In genomic region chr17:84147183-84148108, GRCm38 (mm10) we compare ENCODE assay signal across 13 mouse cellular contexts. TPM values are rescaled to one million over a fixed set of nuclear protein-coding genes. Genes with fewer than 3 reads are reported as not detected.
DNase-seq lines count a peak whose midpoint lies in the region; ATAC-seq lines count a peak whose summit lies in the region.
"Had no signal": no experiment of that assay in that cellular context is flagged by ENCODE, and none has a peak within 500 bp of the region (broad histone marks: within the 10 kb centered on the region; RNA-seq: fewer than 3 reads in every experiment).

No protein-coding gene starts in this region.

- WGBS in hindbrain, embryonic 10.5 days: 44% methylated on average over 11 of the region's 11 CpGs
- 48% methylated on average over 11 of the region's 11 CpGs for WGBS in hindbrain, embryonic 16.5 days

- no peak overlapping the region for H3K4me3 ChIP-seq in hindbrain, embryonic 10.5 days
- H3K4me3 ChIP-seq in hindbrain, embryonic 16.5 days (ENCODE audit: low read length): no peak overlapping the region
- H3K4me3 ChIP-seq: forebrain, embryonic 15.5 days; limb, embryonic 15.5 days had no signal

- DNase-seq in hindbrain, embryonic 10.5 days (ENCODE audit: low spot score): no peak
- DNase-seq in 416B (ENCODE audit: low read depth): peak; percentile 63
- peak; percentile 64 for DNase-seq in c-Kit-negative CD71-positive TER-119-positive erythroid progenitor cells, embryonic 14.5 days (ENCODE audit: low read depth, low spot score)
- peak; percentile 91 for DNase-seq in liver
- DNase-seq in urinary bladder, postnatal 36 days (ENCODE audit: low spot score in 2 of 2): no peak
- DNase-seq in urinary bladder, adult 18-20 months (ENCODE audit: low spot score in 2 of 2): no peak
- DNase-seq in adrenal gland, postnatal 10 days: no peak
- DNase-seq: cerebellum, postnatal 36 days; thymus, postnatal 25 days had no signal

- H3K9me3 ChIP-seq in hindbrain, embryonic 10.5 days: no peaks in the 10 kb centered on the region
- H3K9me3 ChIP-seq in hindbrain, embryonic 16.5 days (ENCODE audit: control insufficient read depth, low read length): no peaks in the 10 kb centered on the region
- H3K9me3 ChIP-seq: forebrain, embryonic 15.5 days; limb, embryonic 15.5 days had no signal

- ATAC-seq in hindbrain, embryonic 16.5 days: no peak

- H3K9ac ChIP-seq in hindbrain, embryonic 16.5 days (ENCODE audit: low read depth, low read length): no peak overlapping the region
- H3K9ac ChIP-seq: forebrain, embryonic 15.5 days; hindbrain, embryonic 14.5 days; limb, embryonic 15.5 days had no signal

- H3K27ac ChIP-seq in hindbrain, embryonic 10.5 days: peak overlapping the region; percentile 71
- no peak overlapping the region for H3K27ac ChIP-seq in hindbrain, embryonic 16.5 days (ENCODE audit: low read depth, low read length)
- H3K27ac ChIP-seq: hindbrain, embryonic 14.5 days had no signal

- no peak overlapping the region for H3K4me2 ChIP-seq in hindbrain, embryonic 16.5 days (ENCODE audit: low read length)
- H3K4me2 ChIP-seq: forebrain, embryonic 15.5 days; hindbrain, embryonic 14.5 days; limb, embryonic 15.5 days had no signal

- peaks cover 72% of the 10 kb centered on the region for H3K4me1 ChIP-seq in hindbrain, embryonic 10.5 days (replicated peaks)
- peaks cover 5% of the 10 kb centered on the region; the same call in 1 of the 2 replicates for H3K4me1 ChIP-seq in hindbrain, embryonic 16.5 days (ENCODE audit: control insufficient read depth, insufficient read depth, low read depth, low read length)

- H3K36me3 ChIP-seq in hindbrain, embryonic 10.5 days: no peaks in the 10 kb centered on the region
- no peaks in the 10 kb centered on the region for H3K36me3 ChIP-seq in hindbrain, embryonic 16.5 days (ENCODE audit: control insufficient read depth, insufficient read depth, low read length)
- H3K36me3 ChIP-seq: forebrain, embryonic 15.5 days; limb, embryonic 15.5 days had no signal

- H3K27me3 ChIP-seq in hindbrain, embryonic 10.5 days (ENCODE audit: insufficient read depth, poor library complexity, severe bottlenecking): peaks cover 34% of the 10 kb centered on the region
- H3K27me3 ChIP-seq in hindbrain, embryonic 16.5 days (replicated peaks; ENCODE audit: control insufficient read depth, insufficient read depth, low read length): no peaks in the 10 kb centered on the region
- H3K27me3 ChIP-seq: forebrain, embryonic 15.5 days; limb, embryonic 15.5 days had no signal

RNA-seq across cellular contexts. Expression of gene Zfp36l2, which starts 40.3 kb away (rescaled TPM):
- polyA plus RNA-seq in hindbrain, embryonic 10.5 days (2016; fragmentation: Nextera tagmentation; extraction: Ambion mirVana): 9.3 and 9.9 TPM in 2 replicates
- 3.9 and 4.2 TPM in 2 replicates for polyA plus RNA-seq in hindbrain, embryonic 16.5 days (2015; fragmentation: Nextera tagmentation; extraction: Ambion mirVana)
- total RNA-seq in adrenal gland, postnatal 10 days (2021): 100 to 1,000 TPM in 1 of 2 experiments, 10 to 100 TPM in 1; 67.0 to 122 TPM

Comparison
In these comparisons a context has a peak if more than half of its experiments do, and no peak if none do; other contexts are left out.
1. DNase-seq: peak in 416B (single experiment), c-Kit-negative CD71-positive TER-119-positive erythroid progenitor cells, embryonic 14.5 days (single experiment) and liver (single experiment); none in hindbrain, embryonic 10.5 days (single experiment), urinary bladder, postnatal 36 days (0 of 2), urinary bladder, adult 18-20 months (0 of 2) and adrenal gland, postnatal 10 days (single experiment).